Mouse (Mus musculus): Measurements from ENCODE around the gene Gm5485. TPM values are rescaled to one million over a fixed set of nuclear protein-coding genes. Genes with fewer than 3 reads are reported as not detected.

The Gm5485 gene
- polyA plus RNA-seq, 1 experiment: 15.0 TPM

DNA sequence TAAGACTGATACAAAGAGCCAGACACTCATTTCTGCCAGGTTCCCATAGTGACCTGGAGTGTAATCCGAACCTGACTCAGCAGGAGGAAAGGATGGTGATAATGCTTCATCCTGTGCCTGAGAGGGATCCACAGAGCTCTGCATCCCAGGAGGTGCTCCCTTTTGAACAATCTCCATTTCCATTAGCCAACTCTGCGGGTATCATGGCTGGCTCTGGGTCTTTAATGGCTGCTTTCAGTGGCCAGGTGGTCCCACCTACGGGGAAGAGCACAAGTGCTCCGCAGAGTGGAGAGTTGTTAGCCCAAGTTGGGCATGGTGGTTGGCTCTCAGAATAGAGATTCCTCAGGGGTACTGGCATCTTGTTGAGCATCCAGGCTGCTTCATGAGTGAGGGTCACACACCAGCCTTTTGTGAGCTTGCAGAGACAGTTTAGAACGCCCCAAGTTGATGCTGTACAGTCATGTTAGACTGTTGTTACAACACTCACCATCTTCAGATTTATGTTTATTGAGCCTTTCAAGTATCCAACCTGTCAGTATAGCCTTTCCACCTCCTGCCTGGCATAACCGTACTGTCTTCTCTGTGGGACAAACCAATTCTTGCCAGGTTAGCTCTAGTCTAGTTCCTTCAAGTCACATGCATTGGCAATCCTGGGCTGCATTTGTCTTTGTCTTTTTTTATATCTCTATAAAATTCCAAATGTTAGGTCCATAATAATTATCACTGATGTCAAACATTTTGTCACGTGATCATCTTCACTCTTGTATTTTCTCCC lies 38.3 kb downstream of the Gm5485 start:
- 90% methylated on average over 7 of the region's 7 CpGs for WGBS
- DNase-seq (ENCODE audit: low read depth, low spot score): no peak

DNA sequence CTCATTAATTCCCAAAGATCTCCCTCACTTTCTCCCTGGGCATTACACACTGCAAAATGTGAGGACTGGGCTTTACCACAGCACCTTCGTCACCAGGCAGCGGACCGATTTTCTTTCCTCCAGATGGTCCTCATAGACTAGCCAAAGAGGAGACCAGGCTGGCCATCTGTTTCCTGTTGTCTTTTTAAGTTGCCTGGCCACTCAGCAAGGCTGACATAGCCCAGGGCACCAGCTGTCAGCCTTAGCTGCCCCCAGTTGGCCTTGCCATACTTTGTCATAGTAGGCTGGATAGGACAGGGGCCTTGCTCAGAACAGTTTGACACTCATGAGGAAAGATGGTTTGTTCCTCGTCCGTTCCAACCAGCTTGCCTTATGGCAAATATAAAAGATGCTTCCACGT lies 39.8 kb downstream of the Gm5485 start:
- DNase-seq (ENCODE audit: low read depth, low spot score): no peak
- WGBS: 85% methylated on average over 6 of the region's 6 CpGs

DNA sequence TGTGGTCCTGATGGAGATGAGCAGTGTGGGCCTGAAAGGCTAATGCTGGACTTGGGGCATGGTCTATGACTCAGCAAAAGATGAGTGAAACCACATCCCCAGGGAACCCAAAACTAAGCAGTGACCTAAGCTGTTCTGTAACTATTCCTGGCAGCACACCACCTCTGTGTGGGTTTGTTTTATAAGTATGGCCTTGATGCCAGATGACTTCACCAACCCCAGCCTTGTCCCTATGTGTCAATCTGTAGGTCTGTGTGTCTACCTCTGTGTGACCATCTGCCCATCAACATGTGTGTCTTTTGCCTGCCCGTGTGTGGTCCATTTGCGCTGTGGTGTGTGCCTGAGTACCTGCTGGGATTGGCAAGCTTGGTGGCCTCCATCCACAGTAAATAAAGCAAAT lies 44.1 kb downstream of the Gm5485 start:
- DNase-seq (ENCODE audit: low read depth, low spot score): no peak
- 96% methylated on average over 2 of the region's 2 CpGs for WGBS

DNA sequence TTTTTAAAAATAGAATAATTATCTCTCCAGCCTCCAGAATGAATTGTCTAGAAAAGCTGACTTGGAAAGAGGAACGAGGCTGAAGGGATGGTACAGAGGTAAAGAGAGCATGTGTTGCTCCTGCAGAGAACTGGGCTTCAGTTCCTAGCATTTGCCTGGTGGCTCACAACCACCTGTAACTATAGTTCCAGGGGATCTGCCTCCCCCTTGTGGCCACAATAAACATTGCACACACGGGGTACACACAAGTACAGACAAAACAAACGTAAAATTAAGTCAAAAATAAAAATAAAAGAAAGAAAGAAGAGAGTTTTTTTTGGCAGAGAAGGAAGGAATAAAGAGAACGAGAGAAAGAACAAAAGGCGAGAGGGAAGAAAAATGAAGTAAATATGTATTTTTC lies 45.4 kb downstream of the Gm5485 start:
- no peak for DNase-seq (ENCODE audit: low read depth, low spot score)
- 94% methylated on average over 5 of the region's 5 CpGs for WGBS

DNA sequence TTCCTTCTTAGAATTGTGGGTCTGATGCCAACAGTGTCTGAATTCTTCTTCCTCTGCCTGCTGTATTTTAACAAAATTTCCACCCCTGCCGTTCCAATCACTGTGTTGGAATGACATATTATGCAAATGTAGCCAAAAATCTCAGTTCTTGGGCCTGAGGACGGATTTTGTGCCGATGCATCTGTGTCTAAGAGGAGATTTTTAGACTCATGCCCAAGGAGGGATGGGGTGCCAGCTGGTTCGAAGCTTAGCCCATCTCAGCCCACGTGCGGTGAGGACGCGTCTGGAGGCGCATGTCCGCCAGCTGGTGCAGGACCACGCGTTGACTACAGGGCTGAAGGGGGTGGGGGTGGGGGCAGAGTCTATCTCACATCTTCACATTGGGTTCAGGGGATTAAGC lies 51.3 kb downstream of the Gm5485 start:
- 94% methylated on average over 12 of the region's 12 CpGs for WGBS
- no peak for DNase-seq (ENCODE audit: low read depth, low spot score)

DNA sequence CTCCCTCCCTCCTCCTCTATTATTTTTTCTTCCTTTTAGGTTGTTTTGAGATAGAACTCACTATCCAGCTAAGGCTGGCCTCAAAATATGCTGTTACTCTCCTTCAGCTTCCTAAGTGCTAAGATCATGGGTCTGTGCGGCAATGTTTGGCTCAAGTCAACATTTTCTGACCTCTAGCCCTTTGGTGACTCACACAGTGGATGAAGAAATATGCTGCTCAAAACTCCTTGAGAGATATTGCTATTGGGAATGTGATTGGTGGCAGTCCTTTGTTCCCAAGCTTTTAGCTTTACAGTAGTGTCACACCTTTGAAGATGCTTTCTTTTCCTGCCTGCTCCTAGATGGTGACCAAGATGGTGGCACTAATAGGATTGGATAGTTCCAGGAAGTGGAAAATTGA lies 55.8 kb downstream of the Gm5485 start:
- DNase-seq (ENCODE audit: low read depth, low spot score): no peak
- WGBS: 44% methylated on average over 1 of the region's 1 CpGs

DNA sequence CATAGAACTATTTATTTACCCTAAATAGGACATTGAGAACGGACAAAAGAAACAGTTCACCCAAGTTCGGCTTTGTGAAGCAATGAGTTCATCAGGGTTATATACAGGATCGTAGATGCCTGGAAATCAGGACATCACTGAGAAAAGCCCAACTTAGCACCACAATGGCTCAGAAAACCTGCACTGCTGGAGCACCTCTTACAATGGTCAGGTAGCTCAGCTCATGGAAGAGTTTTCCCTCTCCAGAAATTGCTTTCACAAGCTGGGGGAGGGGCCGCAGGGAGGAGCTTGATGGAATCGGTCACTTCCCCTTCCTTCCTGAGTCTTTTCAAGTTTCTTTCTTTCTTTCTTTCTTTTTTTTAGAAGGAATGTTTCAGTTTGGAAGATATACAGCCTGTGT lies 56.5 kb downstream of the Gm5485 start:
- WGBS: 83% methylated on average over 5 of the region's 5 CpGs
- no peak for DNase-seq (ENCODE audit: low read depth, low spot score)

Other genes starting within 250 kb of the Gm5485 start
- not detected in 2 replicates for gene Dppa4, start 128.7 kb downstream of the Gm5485 start, polyA plus RNA-seq (2012; rRNA removed)
- gene Dppa2, start 108.5 kb downstream of the Gm5485 start, polyA plus RNA-seq (2012; rRNA removed): not detected in 2 replicates
- gene Morc1, start 18.8 kb upstream of the Gm5485 start, polyA plus RNA-seq (2012; rRNA removed): not detected in 2 replicates

Measured in large intestine, adult 2 months (tissue).